Mouse (Mus musculus): ENCODE results near the gene Olfr584.

Gene Olfr584

GRCm38 (mm10) chr7:103081585-103081984 lies at the start of gene Olfr584:
TSS of gene Olfr584 (plus strand) at chr7:103081885.
- no peak for DNase-seq (ENCODE audit: low spot score)

DNA sequence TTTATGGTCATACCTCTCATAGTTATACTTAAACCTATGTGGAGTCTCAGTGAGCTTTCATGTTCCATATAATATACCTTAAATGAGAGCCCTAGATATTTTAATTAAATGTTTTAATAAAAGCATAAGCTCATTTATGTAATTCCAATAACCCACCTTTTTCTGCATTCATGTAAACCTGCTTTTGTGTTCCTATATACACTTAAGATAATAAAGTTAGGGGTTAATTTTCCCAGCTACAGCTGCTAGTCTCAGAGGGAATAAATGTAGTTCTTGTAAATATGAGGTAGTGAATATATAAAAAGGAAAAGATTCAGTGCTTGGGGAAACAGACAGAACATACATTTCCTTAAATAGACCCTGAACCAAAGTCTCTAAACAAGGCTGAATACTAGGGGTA lies 44.0 kb upstream of the Olfr584 start, which contains the start of gene Olfr582:
Olfr582 (plus strand) TSS at position 301 of the 400 bp plus-strand sequence.
- no peak for DNase-seq (ENCODE audit: low spot score)

DNA sequence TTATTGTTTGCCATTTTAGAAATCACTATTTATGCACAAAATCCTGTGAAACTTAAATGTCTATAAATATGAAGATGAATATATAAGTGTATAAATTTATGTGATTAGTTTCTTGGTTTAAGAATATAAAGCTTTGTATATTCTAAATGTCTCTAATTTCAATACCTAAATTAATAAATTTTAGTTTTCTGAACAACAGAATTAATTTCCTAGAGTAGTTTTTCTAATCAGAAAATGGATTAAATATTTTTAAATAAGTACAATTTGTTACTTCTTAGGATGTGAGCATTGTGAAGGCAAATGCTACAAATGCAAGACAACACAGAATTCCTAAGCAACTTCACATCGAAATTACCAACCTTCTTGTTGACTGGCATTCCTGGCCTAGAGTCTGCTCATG lies 30.7 kb upstream of the Olfr584 start, which contains the start of gene Olfr583:
Olfr583 (plus strand) TSS at position 301 of the 400 bp plus-strand sequence.
- no peak for DNase-seq (ENCODE audit: low spot score)

GRCm38 (mm10) chr7:103097420-103097819 lies 15.7 kb downstream of the Olfr584 start, which contains the start of gene Olfr585:
TSS of gene Olfr585 (plus strand) at chr7:103097720.
- DNase-seq (ENCODE audit: low spot score), result no peak

GRCm38 (mm10) chr7:103119406-103119805 lies 37.7 kb downstream of the Olfr584 start:
- no peak for DNase-seq (ENCODE audit: low spot score)

GRCm38 (mm10) chr7:103125538-103125937 lies 43.9 kb downstream of the Olfr584 start, which contains the start of gene Olfr586:
TSS of gene Olfr586 (minus strand) at chr7:103125638.
- DNase-seq (ENCODE audit: low spot score), result no peak

Measured in c-Kit-positive CD71-positive TER-119-positive erythroid progenitor cells, embryonic 14.5 days (primary cell).